Mouse (Mus musculus) liver, adult 2 months (tissue): ENCODE results near the gene Ugt1a7c.

Experiments used
- CTCF ChIP-seq: fragments of 200-500 bp; IDR thresholded peaks from 2 replicates; pipeline ENCODE4 v1.5.1; 2011; ENCODE audit warnings: low read depth, low read length, control low read depth
- POLR2A ChIP-seq: fragments of 200-500 bp; IDR thresholded peaks from 2 replicates; pipeline ENCODE4 v1.6.1; 2011; ENCODE audit warnings: low read length, control low read depth; ENCODE audit not compliant: insufficient read depth; ENCODE audit errors: extremely low read depth

- TF ChIP-seq POLR2A (no peak), CTCF (no peak)
These were observed 163.5 kb downstream of the Ugt1a7c start for GRCm38 (mm10) chr1:88258361-88258760.
